Mouse (Mus musculus) thymus, postnatal 14 days (tissue): Measurements from ENCODE around the gene Pappa2.

ENCODE experiments used
- DNase-seq: peaks from one replicate; pipeline ENCODE4 v3.0.0; 2021

Pappa2 gene

GRCm38 (mm10) chr1:158894441-158894840, 85.8 kb downstream of the Pappa2 start:
- no peak for DNase-seq

GRCm38 (mm10) chr1:158875487-158875886, 104.8 kb downstream of the Pappa2 start:
- DNase-seq: no peak

- DNase-seq: no peak
Observed at GRCm38 (mm10) chr1:158874552-158875077, 105.7 kb downstream of the Pappa2 start.

- DNase-seq: no peak
Observed at GRCm38 (mm10) chr1:158873631-158874030, 106.7 kb downstream of the Pappa2 start.

GRCm38 (mm10) chr1:158871401-158871800, 108.9 kb downstream of the Pappa2 start:
- DNase-seq: no peak

GRCm38 (mm10) chr1:158860190-158860589, 120.1 kb downstream of the Pappa2 start:
- no peak for DNase-seq

- DNase-seq: no peak
Observed at GRCm38 (mm10) chr1:158853936-158854882, 126.1 kb downstream of the Pappa2 start.

- DNase-seq: no peak
Observed at GRCm38 (mm10) chr1:158852836-158853567, 127.3 kb downstream of the Pappa2 start.

- DNase-seq: no peak
Observed at GRCm38 (mm10) chr1:158850459-158850858, 129.8 kb downstream of the Pappa2 start.

- DNase-seq: no peak
Observed at GRCm38 (mm10) chr1:158844604-158845003, 135.7 kb downstream of the Pappa2 start.

GRCm38 (mm10) chr1:158837151-158837550, 143.1 kb downstream of the Pappa2 start:
- no peak for DNase-seq

- DNase-seq: no peak
Observed at GRCm38 (mm10) chr1:158830152-158830551, 150.1 kb downstream of the Pappa2 start.

GRCm38 (mm10) chr1:158827931-158828330, 152.4 kb downstream of the Pappa2 start:
- DNase-seq: no peak

- DNase-seq: no peak
Observed at GRCm38 (mm10) chr1:158819676-158820075, 160.6 kb downstream of the Pappa2 start.

- DNase-seq: no peak
Observed at GRCm38 (mm10) chr1:158816479-158816878, 163.8 kb downstream of the Pappa2 start.

GRCm38 (mm10) chr1:158811887-158812286, 168.4 kb downstream of the Pappa2 start:
- DNase-seq: no peak

- no peak for DNase-seq
Observed at GRCm38 (mm10) chr1:158775486-158775885, 204.8 kb downstream of the Pappa2 start.

- DNase-seq: no peak
Observed at GRCm38 (mm10) chr1:158773102-158773501, 207.2 kb downstream of the Pappa2 start.

- DNase-seq: no peak
Observed at GRCm38 (mm10) chr1:158770756-158771155, 209.5 kb downstream of the Pappa2 start.

GRCm38 (mm10) chr1:158770036-158770655, 210.1 kb downstream of the Pappa2 start:
- DNase-seq: no peak

- no peak for DNase-seq
Observed at GRCm38 (mm10) chr1:158765842-158766241, 214.4 kb downstream of the Pappa2 start.

- no peak for DNase-seq
Observed at GRCm38 (mm10) chr1:158764727-158765126, 215.6 kb downstream of the Pappa2 start.

GRCm38 (mm10) chr1:158764211-158764610, 216.1 kb downstream of the Pappa2 start:
- no peak for DNase-seq
